Mouse (Mus musculus) B cell, adult 2 months (primary cell): ENCODE results near the gene Gm36028.

Experiments used
- DNase-seq, 2 experiments: peaks; one replicate each; pipeline ENCODE4 v3.0.0; 2022

Gm36028 gene

GRCm38 (mm10) chr16:37807269-37807668, 53.7 kb downstream of the Gm36028 start:
- no peak for DNase-seq

GRCm38 (mm10) chr16:37805746-37806495, 55.0 kb downstream of the Gm36028 start:
- DNase-seq: no peak

- no peak for DNase-seq
Observed at GRCm38 (mm10) chr16:37803387-37803950, 57.5 kb downstream of the Gm36028 start.

GRCm38 (mm10) chr16:37802686-37803295, 58.2 kb downstream of the Gm36028 start:
- DNase-seq: no peak

GRCm38 (mm10) chr16:37801097-37801496, 59.8 kb downstream of the Gm36028 start:
- no peak for DNase-seq
